In the genomic region with DNA sequence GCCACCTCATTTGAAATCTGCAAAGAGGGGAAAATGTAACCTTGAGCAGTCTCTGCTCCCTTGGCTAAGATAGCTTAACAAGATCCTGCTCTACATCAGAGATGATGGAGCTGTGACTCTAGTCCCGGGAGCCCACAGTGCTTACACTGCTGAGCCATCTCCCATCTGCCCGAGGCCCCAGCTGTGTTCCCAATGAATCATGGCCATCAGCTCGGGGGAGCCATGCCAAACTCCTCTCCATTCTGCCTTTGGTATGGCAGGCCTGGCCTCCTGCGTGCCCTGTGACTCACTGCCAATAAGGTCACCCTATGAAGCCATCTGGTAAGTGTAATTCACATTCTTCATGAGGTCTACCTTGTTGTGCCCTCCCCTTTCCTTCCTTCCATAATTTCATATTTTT, we compare ENCODE assay signal across 14 mouse cellular contexts. TPM values are rescaled to one million over a fixed set of nuclear protein-coding genes. Genes with fewer than 3 reads are reported as not detected.
DNase-seq lines count a peak whose midpoint lies in the region; ATAC-seq and TF ChIP-seq lines count a peak whose summit lies in the region.
"Had no signal": no experiment of that assay in that cellular context is flagged by ENCODE, and none has a peak within 500 bp of the region (broad histone marks: within the 10 kb centered on the region; RNA-seq: fewer than 3 reads in every experiment).

No protein-coding gene starts in this region.

- WGBS in neural tube, embryonic 13.5 days, result 54% methylated on average over 4 of the region's 4 CpGs
- WGBS in neural tube, embryonic 15.5 days, result 53% methylated on average over 4 of the region's 4 CpGs
- 10% methylated on average over 4 of the region's 4 CpGs for WGBS in cerebellum, adult 2 months
- 78% methylated on average over 4 of the region's 4 CpGs for WGBS in heart, embryonic 11.5 days (ENCODE audit: insufficient replicate concordance)

- TF ChIP-seq CTCF in cerebellum, adult 2 months (IDR thresholded peaks at IDR 0.05; ENCODE audit: borderline replicate concordance, insufficient read depth, low read depth, low read length), result no peak

- no peak overlapping the region for H3K27ac ChIP-seq in neural tube, embryonic 13.5 days (replicated peaks)
- H3K27ac ChIP-seq in neural tube, embryonic 15.5 days (replicated peaks), result no peak overlapping the region
- H3K27ac ChIP-seq in cerebellum, adult 2 months (ENCODE audit: insufficient read depth, low read length), result no peak overlapping the region
- H3K27ac ChIP-seq in heart, embryonic 11.5 days (ENCODE audit: low read depth, low read length), result no peak overlapping the region
- H3K27ac ChIP-seq: heart, embryonic 15.5 days; midbrain, embryonic 10.5 days had no signal

- no peak overlapping the region for H3K4me3 ChIP-seq in neural tube, embryonic 13.5 days
- H3K4me3 ChIP-seq in neural tube, embryonic 15.5 days (replicated peaks), result no peak overlapping the region
- no peak overlapping the region for H3K4me3 ChIP-seq in cerebellum, adult 2 months (replicated peaks; ENCODE audit: insufficient read depth, low read depth, low read length)
- H3K4me3 ChIP-seq in heart, embryonic 11.5 days (ENCODE audit: low read depth, low read length), result no peak overlapping the region
- H3K4me3 ChIP-seq: heart, embryonic 15.5 days; midbrain, embryonic 10.5 days had no signal

- intact Hi-C loops in gastrocnemius, postnatal 14 days (cut with DNase I; ENCODE audit: low total_unique reads), result no loop called here
- intact Hi-C loops in heart, postnatal 14 days (cut with DNase I), result no loop called here

- no peaks in the 10 kb centered on the region for H3K9me3 ChIP-seq in neural tube, embryonic 13.5 days
- H3K9me3 ChIP-seq in neural tube, embryonic 15.5 days (replicated peaks), result 0 out of 2 replicates have a peak, but pooled peaks cover 3% of the 10 kb centered on the region
- no peaks in the 10 kb centered on the region for H3K9me3 ChIP-seq in heart, embryonic 11.5 days (replicated peaks; ENCODE audit: control insufficient read depth, low read length)
- H3K9me3 ChIP-seq: G1E; heart, embryonic 15.5 days; midbrain, embryonic 10.5 days had no signal

- no peak for TF ChIP-seq POLR2A in cerebellum, adult 2 months (IDR thresholded peaks at IDR 0.05; ENCODE audit: borderline replicate concordance, insufficient read depth, low read length)

- H3K36me3 ChIP-seq in neural tube, embryonic 13.5 days, result no peaks in the 10 kb centered on the region
- H3K36me3 ChIP-seq in neural tube, embryonic 15.5 days, result no peaks in the 10 kb centered on the region
- no peaks in the 10 kb centered on the region for H3K36me3 ChIP-seq in heart, embryonic 11.5 days (ENCODE audit: control insufficient read depth, insufficient read depth, low read length)
- H3K36me3 ChIP-seq: G1E; heart, embryonic 15.5 days; midbrain, embryonic 10.5 days had no signal

- no peak overlapping the region for H3K9ac ChIP-seq in neural tube, embryonic 13.5 days
- no peak overlapping the region for H3K9ac ChIP-seq in neural tube, embryonic 15.5 days (replicated peaks)
- H3K9ac ChIP-seq in heart, embryonic 11.5 days (ENCODE audit: low read depth, low read length), result no peak overlapping the region
- H3K9ac ChIP-seq: forebrain, postnatal 0 days; heart, embryonic 15.5 days had no signal

- H3K4me2 ChIP-seq in neural tube, embryonic 13.5 days, result no peak overlapping the region
- no peak overlapping the region for H3K4me2 ChIP-seq in neural tube, embryonic 15.5 days
- no peak overlapping the region for H3K4me2 ChIP-seq in heart, embryonic 11.5 days
- H3K4me2 ChIP-seq: heart, embryonic 15.5 days had no signal

- H3K27me3 ChIP-seq in neural tube, embryonic 13.5 days, result no peaks in the 10 kb centered on the region
- no peaks in the 10 kb centered on the region for H3K27me3 ChIP-seq in neural tube, embryonic 15.5 days (replicated peaks)
- no peaks in the 10 kb centered on the region for H3K27me3 ChIP-seq in cerebellum, adult 2 months (ENCODE audit: control insufficient read depth, insufficient read depth, low read length)
- no peaks in the 10 kb centered on the region for H3K27me3 ChIP-seq in heart, embryonic 11.5 days (ENCODE audit: control insufficient read depth, insufficient read depth, low read length)
- H3K27me3 ChIP-seq: heart, embryonic 15.5 days had no signal

- peak; percentile 90 for DNase-seq in adrenal gland, adult 2 months
- DNase-seq in cerebellum, adult 2 months, result peak; percentile 63 to 81
- peak; percentile 29 for DNase-seq in gastrocnemius, postnatal 14 days
- no peak for DNase-seq in heart, postnatal 14 days
- DNase-seq in spleen, postnatal 10 days (ENCODE audit: low spot score in 2 of 2), result no peak
- DNase-seq: forebrain, postnatal 0 days; kidney, adult 2 months; thymus, postnatal 4 days had no signal

- H3K4me1 ChIP-seq in neural tube, embryonic 13.5 days (replicated peaks), result peaks cover 5% of the 10 kb centered on the region; the same call in 1 of the 2 replicates
- H3K4me1 ChIP-seq in neural tube, embryonic 15.5 days, result no peaks in the 10 kb centered on the region
- peaks cover 11% of the 10 kb centered on the region; the same call in 1 of the 2 replicates for H3K4me1 ChIP-seq in cerebellum, adult 2 months (ENCODE audit: control insufficient read depth, insufficient read depth, low read length)
- H3K4me1 ChIP-seq in heart, embryonic 11.5 days (ENCODE audit: control insufficient read depth, insufficient read depth, low read length), result no peaks in the 10 kb centered on the region
- H3K4me1 ChIP-seq: heart, embryonic 15.5 days; midbrain, embryonic 10.5 days had no signal

- ATAC-seq in neural tube, embryonic 13.5 days (ENCODE audit: low read depth), result peak; percentile 47; the same call in 1 of the 2 replicates
- ATAC-seq in neural tube, embryonic 15.5 days (ENCODE audit: low FRiP score), result no peak
- ATAC-seq in heart, embryonic 11.5 days (replicated peaks; ENCODE audit: insufficient number of reproducible peaks, low FRiP score, low TSS enrichment), result no peak
- ATAC-seq: forebrain, postnatal 0 days had no signal

RNA-seq across cellular contexts. Expression of gene Hectd2, which starts 57.4 kb away (rescaled TPM):
- polyA plus RNA-seq in neural tube, embryonic 13.5 days (2015; fragmentation: Nextera tagmentation; extraction: Ambion mirVana), result 7.7 and 8.1 TPM in 2 replicates
- polyA plus RNA-seq in neural tube, embryonic 15.5 days (2015; fragmentation: Nextera tagmentation; extraction: Ambion mirVana), result 9.5 and 10.0 TPM in 2 replicates
- total RNA-seq in adrenal gland, adult 2 months (2021), result 1 to 10 TPM; 1.6 to 2.6 TPM
- polyA plus RNA-seq in adrenal gland, adult 2 months (2012; rRNA removed), result 0.11 and 0.62 TPM in 2 replicates
- 8.6 and 10.1 TPM in 2 replicates for polyA plus RNA-seq in cerebellum, adult 2 months (2012; rRNA removed)
- 1 to 10 TPM; 2.8 to 3.4 TPM for total RNA-seq in gastrocnemius, postnatal 14 days (2021)
- 1 to 10 TPM; 2.0 to 2.8 TPM for total RNA-seq in heart, postnatal 14 days (2021)
- polyA plus RNA-seq in heart, embryonic 11.5 days (2014; fragmentation: Nextera tagmentation; extraction: Ambion mirVana), result 10.1 and 11.5 TPM in 2 replicates

Comparison
In these comparisons a context has a peak if more than half of its experiments do, and no peak if none do; other contexts are left out.
1. DNase-seq: peak in adrenal gland, adult 2 months (single experiment), cerebellum, adult 2 months (2 of 2) and gastrocnemius, postnatal 14 days (single experiment); none in heart, postnatal 14 days (0 of 2) and spleen, postnatal 10 days (0 of 2).